Mouse (Mus musculus) embryonic facial prominence, embryonic 13.5 days (tissue): ENCODE data around the gene Rita1. TPM values are rescaled to one million over a fixed set of nuclear protein-coding genes. Genes with fewer than 3 reads are reported as not detected.
A peak's percentile ranks its signal among the peaks of the same experiment; 100 is the strongest.

ENCODE experiments used
- ATAC-seq: fragments of 200-750 bp; cut with Nextera tagmentation; 2 replicates; pipeline ENCODE4 v1.8.0; 2017; ENCODE audit warnings: low read depth; ENCODE audit not compliant: insufficient number of reproducible peaks, insufficient read depth, low FRiP score, low TSS enrichment
- H3K27ac ChIP-seq: fragments of 300-500 bp; sonication (generic); 2 replicates; pipeline ENCODE4 v1.5.1; 2015; ENCODE audit warnings: moderate library complexity, mild to moderate bottlenecking, inconsistent platforms
- H3K27me3 ChIP-seq: fragments of 300-500 bp; sonication (generic); 2 replicates; pipeline ENCODE4 v1.6.1; 2015; ENCODE audit warnings: mild to moderate bottlenecking, inconsistent platforms
- H3K36me3 ChIP-seq: fragments of 300-500 bp; sonication (generic); 2 replicates; pipeline ENCODE4 v1.6.1; 2015; ENCODE audit warnings: mild to moderate bottlenecking, inconsistent platforms
- H3K4me1 ChIP-seq: fragments of 300-500 bp; sonication (generic); 2 replicates; pipeline ENCODE4 v1.6.1; 2015; ENCODE audit warnings: inconsistent platforms
- H3K4me2 ChIP-seq: fragments of 300-500 bp; sonication (generic); 2 replicates; pipeline ENCODE4 v1.6.1; 2015; ENCODE audit warnings: moderate library complexity, mild to moderate bottlenecking, inconsistent platforms
- H3K4me3 ChIP-seq: fragments of 300-500 bp; sonication (generic); 2 replicates; pipeline ENCODE4 v1.5.1; 2015; ENCODE audit warnings: mild to moderate bottlenecking, inconsistent platforms
- H3K9ac ChIP-seq: fragments of 300-500 bp; sonication (generic); 2 replicates; pipeline ENCODE4 v1.6.1; 2015; ENCODE audit warnings: mild to moderate bottlenecking, inconsistent platforms
- H3K9me3 ChIP-seq: fragments of 300-500 bp; sonication (generic); 2 replicates; pipeline ENCODE4 v1.6.1; 2016; ENCODE audit warnings: inconsistent platforms
- WGBS: fragments of 180-500 bp; shearing (Covaris S2); methylation state at CpG from one replicate; pipeline ENCODE4 v1.1.7; 2015; ENCODE audit warnings: mixed read lengths; 5-methylcytosine and 5-hydroxymethylcytosine counted together
- polyA plus RNA-seq: library from polyadenylated mRNA; unstranded; fragments of >200 nt; fragmentation: Nextera tagmentation; extraction: Ambion mirVana; gene quantifications from 2 replicates; pipeline ENCODE4 v1.2.1, GENCODE M21; 2015

Rita1 gene
- polyA plus RNA-seq, 1 experiment from 2014 or later: 16.2 TPM

DNA sequence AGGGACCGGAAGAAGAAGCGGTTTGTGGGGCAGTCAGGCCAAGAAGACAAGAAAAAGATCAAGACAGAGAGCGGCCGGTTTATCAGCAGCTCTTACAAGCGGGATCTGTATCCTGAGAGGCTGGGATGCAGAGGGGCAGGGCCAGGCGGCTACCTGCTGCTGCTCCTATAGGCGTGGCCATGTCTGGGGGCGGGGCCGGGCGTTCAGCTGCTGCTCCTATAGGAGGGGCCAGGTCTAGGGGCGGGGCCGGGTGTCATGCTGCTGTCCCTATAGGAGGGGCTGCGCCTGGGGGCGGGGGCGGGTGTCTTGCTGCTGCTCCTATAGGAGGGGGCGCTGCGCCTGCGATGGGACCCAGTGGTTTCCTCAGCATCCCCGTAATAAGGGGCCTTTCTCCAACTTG lies 14.0 kb upstream of the Rita1 start:
- ATAC-seq: no peak; the same call in 1 of the 2 replicates

DNA sequence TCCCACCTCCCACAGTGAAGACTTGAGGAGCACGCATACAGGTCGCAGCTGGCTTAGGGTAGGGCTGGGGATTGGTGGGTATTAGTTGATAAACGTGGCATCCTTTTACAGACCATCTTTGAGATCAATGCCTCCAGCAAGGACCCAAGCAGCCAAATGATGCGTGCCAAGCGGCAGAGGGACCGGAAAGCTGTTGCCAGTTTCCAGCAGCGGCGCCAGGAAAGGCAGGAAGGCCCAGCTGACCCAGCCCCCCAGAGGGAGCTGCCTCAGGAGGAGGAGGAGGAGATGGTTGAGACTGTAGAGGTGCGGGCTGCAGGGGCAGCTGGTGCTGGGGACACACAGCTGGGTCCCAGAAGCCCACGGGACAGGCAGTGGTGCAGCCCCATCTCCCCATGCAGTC lies 12.0 kb upstream of the Rita1 start:
- Histone ChIP-seq H3K36me3 (peaks cover 89% of the 10 kb centered on the region), H3K9ac (no peak overlapping the region), H3K4me2 (no peak overlapping the region), H3K9me3 (no peaks in the 10 kb centered on the region), H3K27ac (no peak overlapping the region), H3K4me1 (peaks cover 18% of the 10 kb centered on the region), H3K4me3 (no peak overlapping the region), H3K27me3 (peaks cover 5% of the 10 kb centered on the region; the same call in 1 of the 2 replicates)
- WGBS: 94% methylated on average over 10 of the region's 10 CpGs
- ATAC-seq: no peak

More for the DNA sequence above, 14.0 kb upstream of the Rita1 start:
- H3K4me2 ChIP-seq: no peak overlapping the region
- H3K4me1 ChIP-seq: peaks cover 18% of the 10 kb centered on the region
- no peaks in the 10 kb centered on the region for H3K9me3 ChIP-seq
- peaks cover 24% of the 10 kb centered on the region for H3K27me3 ChIP-seq
- WGBS: 26% methylated on average over 19 of the region's 19 CpGs
- no peak overlapping the region for H3K4me3 ChIP-seq
- H3K27ac ChIP-seq: no peak overlapping the region
- H3K36me3 ChIP-seq: peaks cover 69% of the 10 kb centered on the region
- no peak overlapping the region for H3K9ac ChIP-seq

DNA sequence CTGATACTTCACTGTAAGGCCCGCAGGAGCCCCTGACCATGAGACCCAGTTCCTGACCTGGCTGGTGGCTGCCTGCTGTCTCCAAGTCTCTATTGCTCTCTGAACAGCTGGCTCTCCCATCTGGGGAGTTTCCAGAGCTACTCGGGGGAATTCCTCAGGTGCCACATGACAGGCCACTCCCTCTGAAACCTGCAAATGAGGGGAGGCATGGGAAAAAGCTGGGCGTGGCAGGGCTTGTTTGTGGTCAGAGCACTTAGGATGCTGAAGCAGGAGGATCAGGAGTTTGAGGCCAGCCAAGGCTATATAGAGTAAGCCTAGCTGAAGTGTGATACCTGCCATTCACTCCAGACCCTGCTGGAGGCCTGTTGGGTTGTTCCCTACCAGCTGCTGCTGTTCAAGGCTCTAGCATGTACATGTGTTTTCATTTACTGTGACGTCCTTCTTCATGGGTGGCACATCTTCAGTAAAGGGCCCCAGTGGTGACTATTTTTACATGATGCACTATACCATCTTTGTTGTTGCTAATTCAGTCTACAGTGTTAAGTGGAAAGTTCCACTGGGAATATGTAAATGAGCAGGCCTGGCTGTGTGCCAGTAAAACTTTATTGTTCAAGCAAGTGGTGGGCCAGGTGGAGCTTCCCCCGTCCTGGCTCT lies 9.9 kb upstream of the Rita1 start:
- Histone ChIP-seq H3K9ac (no peak overlapping the region), H3K27me3 (no peaks in the 10 kb centered on the region), H3K36me3 (peaks cover 96% of the 10 kb centered on the region), H3K9me3 (no peaks in the 10 kb centered on the region), H3K4me3 (no peak overlapping the region), H3K4me2 (no peak overlapping the region), H3K27ac (peak overlapping the region; percentile 4; the same call in 1 of the 2 replicates), H3K4me1 (peaks cover 13% of the 10 kb centered on the region)
- 59% methylated on average over 5 of the region's 5 CpGs for WGBS
- no peak for ATAC-seq

DNA sequence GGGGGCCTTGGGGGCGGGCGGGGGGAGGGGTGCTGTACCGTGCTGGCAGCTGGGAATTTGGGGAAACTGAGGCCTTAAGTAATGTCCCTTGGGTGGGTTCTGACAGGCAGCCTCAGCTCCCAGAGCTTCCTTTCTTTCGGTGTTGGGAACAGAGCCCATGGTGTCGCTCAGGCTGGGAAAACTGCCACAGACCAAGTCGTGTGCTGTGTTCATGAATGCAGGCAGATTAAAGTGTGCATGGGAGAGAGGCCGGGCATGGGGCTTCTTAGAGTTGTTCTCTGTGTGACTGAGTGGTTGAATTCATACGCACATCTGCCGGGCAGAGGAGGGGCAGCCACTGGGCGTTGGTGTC lies 9.4 kb upstream of the Rita1 start:
- H3K4me1 ChIP-seq: peaks cover 13% of the 10 kb centered on the region
- WGBS: 84% methylated on average over 10 of the region's 10 CpGs
- H3K27ac ChIP-seq: peak overlapping the region; percentile 4; the same call in 1 of the 2 replicates
- no peak overlapping the region for H3K4me2 ChIP-seq
- no peak overlapping the region for H3K9ac ChIP-seq
- H3K4me3 ChIP-seq: no peak overlapping the region
- H3K27me3 ChIP-seq: no peaks in the 10 kb centered on the region
- no peaks in the 10 kb centered on the region for H3K9me3 ChIP-seq
- H3K36me3 ChIP-seq: peaks cover 96% of the 10 kb centered on the region
- ATAC-seq: no peak

DNA sequence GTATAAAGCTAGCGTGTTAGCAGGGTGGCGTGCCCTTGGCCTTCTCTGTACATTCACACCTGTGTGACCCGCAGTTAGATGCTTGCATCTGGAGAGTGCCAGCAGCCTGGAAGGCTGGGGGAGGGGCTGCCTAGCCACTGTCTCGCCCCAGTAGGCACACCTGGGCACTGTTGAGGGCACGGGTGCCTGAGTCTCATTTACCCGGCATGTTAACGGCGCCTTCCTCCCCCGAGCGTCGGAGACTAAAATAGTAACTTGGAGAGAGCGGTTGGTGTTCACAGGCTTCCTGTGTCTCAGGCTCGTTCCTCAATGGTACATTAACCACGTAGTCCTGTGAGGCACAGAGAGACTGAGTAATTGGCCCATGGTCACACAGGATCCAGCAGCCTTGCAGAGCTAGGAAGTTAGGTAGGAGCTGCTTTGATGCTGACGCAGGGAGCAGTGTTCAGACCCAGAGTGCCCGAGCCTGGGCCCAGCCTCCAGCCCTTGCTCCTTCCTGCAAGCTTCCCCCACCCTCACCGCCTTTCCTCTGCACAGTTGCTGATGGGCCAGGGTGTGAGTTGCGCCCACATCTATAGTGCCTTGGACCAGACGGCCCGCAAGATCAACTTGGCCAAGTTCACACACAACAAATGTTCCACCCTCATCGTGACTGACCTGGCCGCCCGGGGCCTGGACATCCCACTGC lies 8.8 kb upstream of the Rita1 start:
- Histone ChIP-seq H3K27me3 (no peaks in the 10 kb centered on the region), H3K4me2 (no peak overlapping the region), H3K27ac (0 out of 2 replicates have a peak overlapping the region, but pooled peaks have one; percentile 4), H3K4me3 (no peak overlapping the region), H3K9me3 (no peaks in the 10 kb centered on the region), H3K9ac (no peak overlapping the region), H3K36me3 (peaks cover 94% of the 10 kb centered on the region), H3K4me1 (peaks cover 13% of the 10 kb centered on the region)
- WGBS: 94% methylated on average over 23 of the region's 23 CpGs
- ATAC-seq: no peak

DNA sequence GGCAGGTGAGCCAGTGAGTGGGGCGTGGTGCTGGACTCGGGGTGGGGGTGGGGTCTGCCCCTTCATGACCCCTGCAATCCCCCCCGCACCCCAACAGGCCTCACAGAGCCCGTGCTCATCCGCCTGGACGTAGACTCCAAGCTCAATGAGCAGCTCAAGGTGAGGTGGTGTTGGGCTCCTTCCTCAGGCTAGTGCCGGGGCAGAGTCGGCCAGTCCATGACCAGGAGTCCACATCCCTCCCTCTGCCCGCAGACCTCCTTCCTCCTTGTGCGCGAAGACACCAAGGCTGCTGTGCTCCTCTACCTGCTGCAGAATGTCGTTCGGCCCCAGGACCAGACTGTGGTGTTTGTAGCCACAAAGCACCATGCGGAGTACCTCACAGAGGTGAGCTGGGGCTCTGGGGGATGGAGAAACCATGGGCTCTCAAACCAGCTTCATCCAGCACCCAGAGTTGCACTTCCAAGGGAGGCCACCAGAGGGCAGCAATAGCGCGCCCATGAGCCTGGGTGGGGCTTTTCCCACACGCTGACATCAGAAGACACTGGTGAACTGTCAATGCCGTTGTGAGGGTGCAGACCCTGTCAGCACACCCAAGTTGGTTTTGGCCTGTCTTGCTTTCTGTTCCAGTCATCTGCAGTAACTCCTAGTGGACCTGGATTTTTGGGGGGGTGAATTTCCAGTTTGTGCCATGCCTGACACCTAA lies 8.1 kb upstream of the Rita1 start:
- no peak for ATAC-seq
- no peaks in the 10 kb centered on the region for H3K27me3 ChIP-seq
- H3K4me1 ChIP-seq: peaks cover 13% of the 10 kb centered on the region
- H3K36me3 ChIP-seq: peaks cover 94% of the 10 kb centered on the region
- H3K27ac ChIP-seq: no peak overlapping the region
- 69% methylated on average over 18 of the region's 18 CpGs for WGBS
- H3K9me3 ChIP-seq: no peaks in the 10 kb centered on the region
- no peak overlapping the region for H3K9ac ChIP-seq
- H3K4me2 ChIP-seq: no peak overlapping the region
- H3K4me3 ChIP-seq: no peak overlapping the region

DNA sequence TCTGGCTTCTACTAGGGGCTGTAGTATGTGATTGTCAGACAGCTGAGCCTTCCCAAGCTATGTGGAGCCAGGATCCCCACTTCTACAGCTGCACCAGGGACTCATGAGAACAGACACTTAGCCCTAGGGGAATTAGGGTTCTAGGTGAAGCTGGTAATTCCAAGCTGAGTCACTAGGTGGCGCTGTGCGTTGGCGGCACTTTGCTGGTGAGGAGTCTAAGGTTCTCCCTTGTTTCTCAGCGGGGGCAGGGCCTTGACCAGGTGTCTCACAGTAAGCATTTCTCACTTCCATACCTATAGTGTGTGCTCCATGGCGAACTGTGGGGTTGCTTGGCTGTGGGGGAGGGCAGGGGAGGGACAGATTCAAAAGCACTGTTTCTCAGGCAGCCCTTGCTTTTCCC lies 6.8 kb upstream of the Rita1 start:
- Histone ChIP-seq H3K4me2 (no peak overlapping the region), H3K27me3 (no peaks in the 10 kb centered on the region), H3K9me3 (no peaks in the 10 kb centered on the region), H3K4me1 (peaks cover 13% of the 10 kb centered on the region), H3K4me3 (no peak overlapping the region), H3K9ac (no peak overlapping the region), H3K27ac (no peak overlapping the region), H3K36me3 (peaks cover 87% of the 10 kb centered on the region)
- ATAC-seq: no peak
- 25% methylated on average over 5 of the region's 5 CpGs for WGBS

DNA sequence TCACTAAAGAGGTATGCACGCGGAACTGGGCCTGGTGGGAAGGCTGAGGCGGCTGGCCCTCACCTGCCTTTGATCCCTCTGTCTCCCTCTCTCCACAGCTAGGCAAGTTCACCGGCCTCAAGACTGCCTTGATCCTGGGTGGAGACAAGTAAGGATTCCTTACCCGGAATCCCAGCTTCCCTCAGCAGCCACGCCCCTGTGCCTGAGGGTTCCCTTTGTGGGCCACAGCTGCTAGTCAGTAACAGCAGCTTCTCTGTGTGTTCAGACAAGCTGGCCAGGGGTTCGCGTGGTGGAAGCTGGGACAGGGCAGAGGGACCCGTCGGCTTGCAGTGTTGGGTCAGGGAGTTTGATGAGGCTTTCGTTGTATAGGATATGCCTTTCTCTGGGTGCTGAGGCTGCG lies 6.4 kb upstream of the Rita1 start:
- ATAC-seq: no peak
- Histone ChIP-seq H3K4me1 (peaks cover 18% of the 10 kb centered on the region), H3K9me3 (no peaks in the 10 kb centered on the region), H3K4me2 (no peak overlapping the region), H3K9ac (no peak overlapping the region), H3K27me3 (no peaks in the 10 kb centered on the region), H3K27ac (no peak overlapping the region), H3K4me3 (no peak overlapping the region), H3K36me3 (peaks cover 83% of the 10 kb centered on the region)
- 75% methylated on average over 12 of the region's 12 CpGs for WGBS

DNA sequence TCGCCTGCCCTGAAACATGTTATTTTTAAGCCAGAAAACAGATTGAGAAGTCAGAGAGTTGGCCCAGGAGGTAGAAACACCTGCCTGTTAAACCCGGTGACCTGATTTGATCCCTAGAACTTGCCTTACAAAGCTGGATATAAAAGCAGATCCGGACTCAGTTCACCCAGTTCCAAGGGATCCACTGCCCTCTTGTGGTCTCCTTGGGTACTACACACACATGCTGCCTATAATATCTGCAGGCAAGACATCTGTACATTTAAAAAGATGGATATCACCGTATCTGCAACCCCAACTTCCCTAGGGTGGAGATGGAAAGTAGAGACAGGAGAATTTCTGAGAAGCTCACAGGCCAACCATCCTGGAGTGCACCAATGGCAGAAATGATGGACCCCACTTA lies 3.5 kb upstream of the Rita1 start:
- peaks cover 57% of the 10 kb centered on the region for H3K36me3 ChIP-seq
- 97% methylated on average over 4 of the region's 4 CpGs for WGBS

DNA sequence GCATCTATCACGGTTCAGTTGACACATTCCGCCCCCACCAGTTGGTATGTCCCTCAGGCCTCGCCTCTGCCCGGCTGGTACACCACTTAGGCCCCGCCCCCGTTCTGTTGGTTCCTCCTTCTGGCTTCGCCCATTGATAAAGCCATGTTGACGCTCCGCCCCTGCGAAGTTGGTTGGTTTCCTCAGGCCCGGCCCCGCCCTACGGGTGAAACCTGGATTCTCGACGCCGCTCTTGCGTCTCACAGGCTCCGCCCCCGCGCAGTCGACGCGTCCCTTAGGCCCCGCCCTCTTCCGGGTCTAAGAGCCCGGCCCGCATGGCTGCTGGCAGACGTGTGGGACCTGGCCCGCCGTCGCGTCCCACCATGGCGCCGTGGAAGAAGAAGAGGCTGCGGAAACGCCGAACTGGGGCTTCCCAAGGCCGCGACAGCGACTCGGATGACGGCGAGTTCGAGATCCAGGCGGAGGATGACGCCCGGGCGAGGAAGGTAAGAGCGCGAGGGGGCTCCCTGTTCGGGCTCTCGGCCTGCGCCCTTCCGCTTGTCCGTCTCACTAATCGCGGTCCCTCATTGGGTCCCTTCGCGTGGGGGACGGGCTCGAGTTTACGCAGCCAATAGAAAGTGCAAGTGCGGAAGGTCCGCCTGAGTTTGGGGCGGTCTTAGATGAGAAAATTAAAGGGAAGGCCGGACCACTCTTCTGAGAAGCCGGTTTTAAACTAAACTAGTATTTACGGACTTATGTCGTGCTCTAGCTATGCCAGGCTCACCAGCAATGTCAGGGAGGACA lies 624 bp upstream of the Rita1 start:
- H3K4me1 ChIP-seq: peaks cover 17% of the 10 kb centered on the region
- peak overlapping the region; percentile 70 for H3K4me3 ChIP-seq
- peak overlapping the region; percentile 78 for H3K27ac ChIP-seq
- peaks cover 46% of the 10 kb centered on the region for H3K36me3 ChIP-seq
- peak overlapping the region; percentile 93 for H3K4me2 ChIP-seq
- peak overlapping the region; percentile 78 for H3K9ac ChIP-seq
- H3K9me3 ChIP-seq: no peaks in the 10 kb centered on the region
- WGBS: under 1% methylated on average over 69 of the region's 69 CpGs
- peak; percentile 92 for ATAC-seq
- no peaks in the 10 kb centered on the region for H3K27me3 ChIP-seq

More for the DNA sequence above, 3.5 kb upstream of the Rita1 start:
- Histone ChIP-seq H3K27me3 (no peaks in the 10 kb centered on the region), H3K9ac (no peak overlapping the region), H3K27ac (no peak overlapping the region), H3K9me3 (no peaks in the 10 kb centered on the region), H3K4me2 (no peak overlapping the region), H3K4me3 (no peak overlapping the region), H3K4me1 (peaks cover 16% of the 10 kb centered on the region)
- ATAC-seq: no peak

DNA sequence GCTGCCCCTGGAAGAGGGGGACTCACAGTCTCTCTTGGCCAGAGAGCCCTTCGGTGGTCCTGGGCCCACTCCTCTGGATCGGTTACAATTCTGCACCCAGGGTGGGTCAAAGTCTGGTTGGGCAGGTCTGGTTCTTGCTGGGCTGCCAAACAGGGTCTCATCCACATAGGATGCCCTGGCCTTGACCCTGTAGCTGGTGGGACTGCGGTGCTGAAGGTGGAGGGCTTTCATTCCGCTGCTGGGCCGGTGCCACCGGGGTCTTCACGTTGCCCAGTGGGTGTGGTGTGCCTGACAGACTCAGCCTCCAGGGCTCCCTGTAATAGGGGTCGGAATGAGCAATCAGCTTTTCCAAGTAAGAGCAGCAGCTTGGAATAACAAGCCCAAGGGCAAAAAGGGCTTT lies 973 bp downstream of the Rita1 start:
- 40% methylated on average over 8 of the region's 8 CpGs for WGBS
- peak overlapping the region; percentile 73 for H3K9ac ChIP-seq
- no peaks in the 10 kb centered on the region for H3K9me3 ChIP-seq
- H3K27me3 ChIP-seq: no peaks in the 10 kb centered on the region
- ATAC-seq: no peak
- H3K27ac ChIP-seq: no peak overlapping the region
- peak overlapping the region; percentile 70 for H3K4me3 ChIP-seq
- H3K4me2 ChIP-seq: peak overlapping the region; percentile 93
- H3K36me3 ChIP-seq: peaks cover 39% of the 10 kb centered on the region
- peaks cover 17% of the 10 kb centered on the region for H3K4me1 ChIP-seq
